Mouse (Mus musculus): ENCODE data around the gene Glcci1. TPM values are rescaled to one million over a fixed set of nuclear protein-coding genes. Genes with fewer than 3 reads are reported as not detected.
A peak's percentile ranks its signal among the peaks of the same experiment; 100 is the strongest.

The Glcci1 gene
- total and polyA plus RNA-seq, 3 experiments, result 1.9 to 3.5 (median 2.4) TPM

DNA sequence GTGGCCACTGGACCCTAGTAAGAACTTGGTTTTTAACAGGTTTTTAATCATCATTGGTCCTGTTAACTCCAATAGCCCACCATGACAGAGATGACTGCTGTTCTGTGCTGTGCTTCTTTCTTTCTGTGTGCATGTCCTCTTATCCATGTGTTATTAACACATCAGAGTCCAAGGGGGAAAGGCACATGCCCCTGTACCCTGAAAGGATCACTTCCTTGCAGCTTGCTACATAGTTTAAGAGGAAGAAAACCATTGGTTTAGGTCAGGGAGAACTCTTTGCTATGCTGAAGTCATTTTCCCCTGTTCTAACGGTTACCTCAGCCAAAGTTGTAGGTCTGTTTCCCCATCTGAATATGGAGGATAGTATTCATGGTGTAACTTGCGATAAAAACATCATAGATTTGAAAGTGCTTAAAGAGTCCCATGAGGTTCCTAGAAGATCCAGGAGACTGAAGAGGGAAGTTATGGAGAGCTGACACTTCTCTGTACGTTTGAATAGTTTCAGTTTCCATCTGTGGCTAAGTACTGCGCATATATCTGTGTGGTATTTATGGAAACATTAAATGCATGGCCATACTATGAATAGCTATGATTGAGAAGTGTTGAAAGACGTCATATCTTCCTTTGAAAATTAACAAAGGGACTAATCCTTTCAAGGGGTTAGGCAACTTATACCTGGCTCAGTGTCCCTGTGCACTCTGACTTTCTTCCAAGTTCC lies 14.1 kb upstream of the Glcci1 start:
- Histone ChIP-seq H3K4me1 (ENCODE audit: control insufficient read depth in 1 of 2, insufficient read depth in 2 of 2) (peaks cover 7 to 59% of the 10 kb centered on the region in 2 experiments), H3K79me2 (replicated peaks; ENCODE audit: control insufficient read depth, extremely low read depth, insufficient read depth, poor library complexity, severe bottlenecking) (no peaks in the 10 kb centered on the region), H3K27me3 (replicated peaks) (no peaks in the 10 kb centered on the region), H3K27ac (ENCODE audit: insufficient read depth, low read depth) (peak overlapping the region; percentile 62), H3K36me3 (replicated peaks in 1 of 2; ENCODE audit: control insufficient read depth in 1 of 2, insufficient read depth in 1 of 2, low read length in 1 of 2) (no peaks in the 10 kb centered on the region), H3K9me3 (replicated peaks; ENCODE audit: low read length) (peaks cover 5% of the 10 kb centered on the region), H3K9ac (ENCODE audit: insufficient read depth, low read depth) (peak overlapping the region; percentile 45), H3K4me3 (replicated peaks in 1 of 3; ENCODE audit: low read depth in 2 of 3, low read length in 2 of 3, poor library complexity in 1 of 3) (no peak overlapping the region), H3K4me2 (ENCODE audit: insufficient read depth, low read depth, poor library complexity, severe bottlenecking) (peak overlapping the region; percentile 89)
- dilution Hi-C loops (cut with MboI; ENCODE audit: extremely low pct_ligation_motif_present, extremely low pct_unique_long_range_greater_than_20kb, low sequenced_read_pairs), result no loop called here
- peak; percentile 32 for DNase-seq (ENCODE audit: extremely low read depth)
- TF ChIP-seq USF2 (conservative IDR thresholded peaks at IDR 0.05; ENCODE audit: low read depth, low read length) (no peak), ZKSCAN1 (IDR thresholded peaks at IDR 0.05; ENCODE audit: borderline replicate concordance, low read depth, low read length) (no peak), JUND (conservative IDR thresholded peaks at IDR 0.05; ENCODE audit: low read depth, low read length) (no peak), MXI1 (IDR thresholded peaks at IDR 0.05; ENCODE audit: low read depth, low read length) (no peak), SIN3A (IDR thresholded peaks at IDR 0.05; ENCODE audit: low read length) (no peak), IRF4 (IDR thresholded peaks at IDR 0.05; ENCODE audit: low read depth, low read length) (0 out of 2 replicates have a peak, but pooled peaks have one; percentile 29), TBP (conservative IDR thresholded peaks at IDR 0.05; ENCODE audit: low read depth, low read length) (no peak), NRF1 (IDR thresholded peaks at IDR 0.05; ENCODE audit: low read depth, low read length) (no peak), JUN (IDR thresholded peaks at IDR 0.05; ENCODE audit: insufficient read depth, low read depth, low read length) (peak; percentile 23; the same call in 1 of the 2 replicates), ETS1 (conservative IDR thresholded peaks at IDR 0.05; ENCODE audit: low read depth, low read length) (no peak), MEF2A (IDR thresholded peaks at IDR 0.05; ENCODE audit: borderline replicate concordance, low read depth, low read length) (peak; percentile 76), HCFC1 (IDR thresholded peaks at IDR 0.05; ENCODE audit: low read depth, low read length) (no peak), EP300 (IDR thresholded peaks at IDR 0.05; ENCODE audit: low read length) (peak; percentile 71), KAT2A (IDR thresholded peaks at IDR 0.05; ENCODE audit: insufficient replicate concordance, low read length) (no peak), SMC3 (IDR thresholded peaks at IDR 0.05; ENCODE audit: low read depth, low read length) (no peak), RCOR1 (conservative IDR thresholded peaks at IDR 0.05; ENCODE audit: low read depth, low read length) (no peak), NELFE (IDR thresholded peaks at IDR 0.05; ENCODE audit: low read depth, low read length) (no peak), RAD21 (IDR thresholded peaks at IDR 0.05; ENCODE audit: low read depth, low read length) (no peak), UBTF (IDR thresholded peaks at IDR 0.05; ENCODE audit: low read depth, low read length) (no peak), CHD1 (IDR thresholded peaks at IDR 0.05; ENCODE audit: low read depth, low read length) (no peak; the same call in 1 of the 2 replicates), E2F4 (IDR thresholded peaks at IDR 0.05; ENCODE audit: insufficient replicate concordance, low read depth, low read length) (no peak), GABPA (IDR thresholded peaks at IDR 0.05; ENCODE audit: insufficient replicate concordance, low read depth, low read length) (no peak)
- in situ Hi-C loops (cut with MboI; ENCODE audit: low pct_ligation_motif_present, low pct_unique_long_range_greater_than_20kb, low sequenced_read_pairs), result loop anchor here (10.0 kb wide), 1 partner anchor 200 kb away; no protein-coding TSS in a partner anchor
